In genomic region chr13:34002058-34003006, GRCm38 (mm10) we compare ENCODE assay signal across 8 mouse cellular contexts. TPM values are rescaled to one million over a fixed set of nuclear protein-coding genes. Genes with fewer than 3 reads are reported as not detected.
DNase-seq lines count a peak whose midpoint lies in the region; ATAC-seq and TF ChIP-seq lines count a peak whose summit lies in the region.

Gene Ripk1 (plus strand): TSS chr13:34002363.
Gene Serpinb6a (minus strand): TSS chr13:34002794.

- no peaks in the 10 kb centered on the region for H3K36me3 ChIP-seq in ES-Bruce4 (ENCODE audit: control insufficient read depth, insufficient read depth, low read length, poor library complexity, severe bottlenecking)
- no peaks in the 10 kb centered on the region for H3K36me3 ChIP-seq in forebrain, embryonic 13.5 days (ENCODE audit: poor library complexity, severe bottlenecking)
- H3K36me3 ChIP-seq in liver, postnatal 0 days (replicated peaks; ENCODE audit: insufficient read depth, low read length): no peaks in the 10 kb centered on the region
- no peaks in the 10 kb centered on the region for H3K36me3 ChIP-seq in neural tube, embryonic 14.5 days (ENCODE audit: control insufficient read depth, insufficient read depth, low read length)

- peak; percentile 54 for TF ChIP-seq CTCF in ES-Bruce4 (IDR thresholded peaks at IDR 0.05; ENCODE audit: low read depth, low read length)
- peak; percentile 66 for TF ChIP-seq CTCF in liver, postnatal 0 days (IDR thresholded peaks at IDR 0.05; ENCODE audit: low read depth)

- TF ChIP-seq POLR2A in ES-Bruce4 (IDR thresholded peaks at IDR 0.05; ENCODE audit: insufficient read depth, low read length): no peak

- H3K9me3 ChIP-seq in ES-Bruce4 (replicated peaks; ENCODE audit: control insufficient read depth, insufficient read depth, low read length, poor library complexity, severe bottlenecking): no peaks in the 10 kb centered on the region
- H3K9me3 ChIP-seq in forebrain, embryonic 13.5 days (replicated peaks): no peaks in the 10 kb centered on the region
- no peaks in the 10 kb centered on the region for H3K9me3 ChIP-seq in liver, postnatal 0 days (ENCODE audit: low read length)
- no peaks in the 10 kb centered on the region for H3K9me3 ChIP-seq in neural tube, embryonic 14.5 days (ENCODE audit: control insufficient read depth, low read length)

- WGBS in forebrain, embryonic 13.5 days: under 1% methylated on average over 92 of the region's 92 CpGs
- under 1% methylated on average over 92 of the region's 92 CpGs for WGBS in large intestine, adult 2 months
- WGBS in liver, postnatal 0 days (ENCODE audit: insufficient replicate concordance): 2% methylated on average over 90 of the region's 92 CpGs
- WGBS in neural tube, embryonic 14.5 days: under 1% methylated on average over 86 of the region's 92 CpGs

- intact Hi-C loops in heart, postnatal 10 days (cut with DNase I): no loop called here

- peak within 1 kb of the TSS; percentile 80 for H3K9ac ChIP-seq in ES-Bruce4 (ENCODE audit: low read depth, poor library complexity, severe bottlenecking)
- H3K9ac ChIP-seq in forebrain, embryonic 13.5 days: peak within 1 kb of the TSS; percentile 88
- H3K9ac ChIP-seq in liver, postnatal 0 days (replicated peaks): peak within 1 kb of the TSS; percentile 84
- peak within 1 kb of the TSS; percentile 90 for H3K9ac ChIP-seq in neural tube, embryonic 14.5 days (replicated peaks; ENCODE audit: low read depth, low read length)

- peak; percentile 92 to 95 for DNase-seq in heart, postnatal 10 days
- DNase-seq in large intestine, adult 2 months (ENCODE audit: low read depth, low spot score): peak; percentile 91
- peak; percentile 95 for DNase-seq in liver, postnatal 0 days
- DNase-seq in testis, postnatal 10 days (ENCODE audit: low spot score): peak; percentile 94

- H3K27me3 ChIP-seq in ES-Bruce4 (ENCODE audit: control insufficient read depth, insufficient read depth, low read length, poor library complexity, severe bottlenecking): no peaks in the 10 kb centered on the region
- H3K27me3 ChIP-seq in forebrain, embryonic 13.5 days: no peaks in the 10 kb centered on the region
- no peaks in the 10 kb centered on the region for H3K27me3 ChIP-seq in liver, postnatal 0 days (ENCODE audit: insufficient read depth, low read length)
- no peaks in the 10 kb centered on the region for H3K27me3 ChIP-seq in neural tube, embryonic 14.5 days (ENCODE audit: control insufficient read depth, insufficient read depth, low read length)

- no peak within 1 kb of the TSS for H3K27ac ChIP-seq in ES-Bruce4 (ENCODE audit: insufficient read depth, low read length)
- peak within 1 kb of the TSS; percentile 85 for H3K27ac ChIP-seq in forebrain, embryonic 13.5 days
- peak within 1 kb of the TSS; percentile 96 for H3K27ac ChIP-seq in liver, postnatal 0 days (ENCODE audit: low read depth)
- H3K27ac ChIP-seq in neural tube, embryonic 14.5 days (ENCODE audit: low read depth, low read length): peak within 1 kb of the TSS; percentile 88

- peak; percentile 90 for ATAC-seq in cerebellum, adult (ENCODE audit: insufficient number of reproducible peaks, low FRiP score, low TSS enrichment)
- peak; percentile 97 for ATAC-seq in forebrain, embryonic 13.5 days
- ATAC-seq in liver, postnatal 0 days: peak; percentile 98
- ATAC-seq in neural tube, embryonic 14.5 days (ENCODE audit: low read depth): peak; percentile 96

- H3K4me1 ChIP-seq in ES-Bruce4 (ENCODE audit: control insufficient read depth, insufficient read depth, low read length): no peaks in the 10 kb centered on the region
- peaks cover 16% of the 10 kb centered on the region for H3K4me1 ChIP-seq in forebrain, embryonic 13.5 days
- H3K4me1 ChIP-seq in liver, postnatal 0 days (ENCODE audit: insufficient read depth): peaks cover 9% of the 10 kb centered on the region
- H3K4me1 ChIP-seq in neural tube, embryonic 14.5 days (ENCODE audit: control insufficient read depth, insufficient read depth, low read length): no peaks in the 10 kb centered on the region

- peak within 1 kb of the TSS; percentile 87 for H3K4me3 ChIP-seq in ES-Bruce4 (ENCODE audit: low read depth, low read length)
- peak within 1 kb of the TSS; percentile 96 for H3K4me3 ChIP-seq in forebrain, embryonic 13.5 days
- H3K4me3 ChIP-seq in liver, postnatal 0 days (ENCODE audit: low read depth, low read length): peak within 1 kb of the TSS; percentile 89
- peak within 1 kb of the TSS; percentile 96 for H3K4me3 ChIP-seq in neural tube, embryonic 14.5 days (ENCODE audit: low read depth, low read length)

- peak within 1 kb of the TSS; percentile 81 for H3K4me2 ChIP-seq in forebrain, embryonic 13.5 days
- peak within 1 kb of the TSS; percentile 85 for H3K4me2 ChIP-seq in liver, postnatal 0 days (ENCODE audit: low read depth, low read length)
- H3K4me2 ChIP-seq in neural tube, embryonic 14.5 days (ENCODE audit: low read depth, low read length): peak within 1 kb of the TSS; percentile 83

- 0 out of 2 replicates have a peak, but pooled peaks have one; percentile 29 for TF ChIP-seq EP300 in ES-Bruce4 (IDR thresholded peaks at IDR 0.05; ENCODE audit: insufficient read depth, low read depth, low read length)
- TF ChIP-seq EP300 in liver, postnatal 0 days (IDR thresholded peaks at IDR 0.05; ENCODE audit: low read depth): 0 out of 2 replicates have a peak, but pooled peaks have one; percentile 26

RNA-seq across cellular contexts. Expression of gene Ripk1, which starts in this region (rescaled TPM):
- polyA plus RNA-seq in ES-Bruce4 (2011; ENCODE audit: insufficient read depth, insufficient read length, low read depth, missing spikeins): 6.9 and 8.0 TPM in 2 replicates
- polyA plus RNA-seq in forebrain, embryonic 13.5 days (2015; fragmentation: Nextera tagmentation; extraction: Ambion mirVana): 5.8 and 6.7 TPM in 2 replicates
- 10 to 100 TPM; 12.9 to 13.5 TPM for total RNA-seq in heart, postnatal 10 days (2021)
- polyA plus RNA-seq in large intestine, adult 2 months (2012; rRNA removed): 6.6 and 9.2 TPM in 2 replicates
- 10.4 and 11.3 TPM in 2 replicates for polyA plus RNA-seq in liver, postnatal 0 days (2015; fragmentation: Nextera tagmentation; extraction: Ambion mirVana)
- 5.2 and 7.9 TPM in 2 replicates for polyA plus RNA-seq in neural tube, embryonic 14.5 days (2014; fragmentation: Nextera tagmentation; extraction: Ambion mirVana)

RNA-seq across cellular contexts. Expression of gene Serpinb6a, which starts in this region (rescaled TPM):
- 123 and 128 TPM in 2 replicates for polyA plus RNA-seq in ES-Bruce4 (2011; ENCODE audit: insufficient read depth, insufficient read length, low read depth, missing spikeins)
- 27.9 and 29.1 TPM in 2 replicates for polyA plus RNA-seq in forebrain, embryonic 13.5 days (2015; fragmentation: Nextera tagmentation; extraction: Ambion mirVana)
- total RNA-seq in heart, postnatal 10 days (2021): 100 to 1,000 TPM; 113 TPM
- 220 and 263 TPM in 2 replicates for polyA plus RNA-seq in large intestine, adult 2 months (2012; rRNA removed)
- polyA plus RNA-seq in liver, postnatal 0 days (2015; fragmentation: Nextera tagmentation; extraction: Ambion mirVana): 26.0 and 28.3 TPM in 2 replicates
- polyA plus RNA-seq in neural tube, embryonic 14.5 days (2014; fragmentation: Nextera tagmentation; extraction: Ambion mirVana): 39.3 and 53.2 TPM in 2 replicates
